Mouse (Mus musculus): ENCODE results near the gene Zfr2. TPM values are rescaled to one million over a fixed set of nuclear protein-coding genes. Genes with fewer than 3 reads are reported as not detected.

Gene Zfr2
- polyA plus RNA-seq (2012; ENCODE audit: low replicate concordance) = 1.6 and 1.7 TPM in 2 replicates

GRCm38 (mm10) chr10:81232580-81233225 lies at the start of gene Zfr2:
Gene Zfr2 (plus strand): TSS chr10:81233155.

DNA sequence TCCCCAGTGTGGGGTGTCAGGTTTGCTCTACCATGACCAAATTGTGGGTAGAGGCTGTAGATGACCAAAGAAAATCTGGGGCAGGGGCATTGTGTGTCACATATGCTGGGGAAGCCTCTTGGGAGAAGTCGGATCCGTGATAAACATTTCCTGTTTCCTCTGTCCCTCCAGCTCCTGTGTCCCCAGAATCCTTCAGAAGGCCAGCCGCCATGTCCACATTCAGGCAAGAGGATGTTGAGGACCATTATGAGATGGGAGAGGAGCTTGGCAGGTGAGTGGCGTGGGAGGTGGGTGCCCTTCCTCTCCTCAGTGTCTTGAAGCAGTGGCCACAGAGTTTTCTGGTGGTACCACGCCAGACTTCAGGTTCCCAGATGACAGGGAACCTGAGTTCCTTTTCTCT lies 49.1 kb upstream of the Zfr2 start, which contains the start of gene 4930442H23Rik:
Gene 4930442H23Rik, minus strand, starts transcription at position 45 of the 400 bp plus-strand sequence.

GRCm38 (mm10) chr10:81201807-81202758 lies 30.9 kb upstream of the Zfr2 start, which contains the start of gene Nmrk2:
Gene Nmrk2 (minus strand): TSS chr10:81202051.

GRCm38 (mm10) chr10:81230438-81231332 lies 2.3 kb upstream of the Zfr2 start, which contains the start of gene Atcay:
Gene Atcay (minus strand): TSS chr10:81230833.

GRCm38 (mm10) chr10:81252424-81253419 lies 19.8 kb downstream of the Zfr2 start, which contains the start of gene Matk:
Gene Matk (plus strand): TSS chr10:81252935.

DNA sequence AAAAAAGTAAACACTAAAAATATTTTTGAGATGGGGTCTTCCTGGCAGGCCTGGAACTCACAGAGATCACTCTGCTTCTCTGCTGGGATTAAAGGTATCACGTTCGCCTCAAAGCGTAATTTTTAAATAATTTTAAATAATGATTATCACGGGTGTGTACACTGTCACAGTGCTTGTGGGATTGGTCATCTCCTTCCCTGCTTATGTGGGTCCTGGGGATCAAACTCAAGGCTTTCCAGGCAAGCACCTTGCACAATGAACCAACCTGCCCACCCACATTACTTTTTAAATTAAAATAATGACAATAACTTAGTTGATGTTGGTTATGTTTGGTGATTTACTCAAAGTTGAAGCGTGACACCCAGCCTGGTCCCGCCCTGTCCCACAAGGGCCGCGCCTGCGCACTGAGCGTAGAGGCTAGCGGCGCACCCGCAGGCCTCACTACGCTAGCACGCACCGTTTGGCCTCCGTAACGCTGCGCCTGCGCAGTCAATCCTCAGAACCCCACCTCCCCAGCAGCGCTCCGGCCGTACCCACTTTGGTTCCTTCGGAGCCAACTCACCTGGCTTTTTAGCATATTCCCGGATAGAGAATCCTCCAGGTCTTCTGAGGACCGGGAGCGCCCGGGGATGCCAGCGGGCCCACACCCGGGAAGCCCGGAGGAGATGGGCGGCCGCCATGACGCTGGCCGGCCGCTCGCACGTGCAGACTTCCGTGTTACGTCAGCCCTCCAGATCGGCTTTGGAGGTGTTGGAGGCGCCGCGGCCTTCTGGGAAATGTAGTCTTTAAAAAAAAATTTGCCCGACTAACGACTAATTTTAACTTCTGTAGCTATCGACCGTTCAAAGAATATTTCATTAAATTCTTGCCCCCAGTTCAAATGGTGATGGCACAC lies 33.5 kb downstream of the Zfr2 start, which contains the start of the genes Mrpl54 and Apba3:
Gene Mrpl54, minus strand, starts transcription at position 724 of the 895 bp plus-strand sequence.
Gene Apba3, plus strand, starts transcription at position 750 of the 895 bp plus-strand sequence.

GRCm38 (mm10) chr10:81291511-81292104 lies 58.7 kb downstream of the Zfr2 start, which contains the start of gene Tjp3:
Gene Tjp3 (minus strand): TSS chr10:81291581.

DNA sequence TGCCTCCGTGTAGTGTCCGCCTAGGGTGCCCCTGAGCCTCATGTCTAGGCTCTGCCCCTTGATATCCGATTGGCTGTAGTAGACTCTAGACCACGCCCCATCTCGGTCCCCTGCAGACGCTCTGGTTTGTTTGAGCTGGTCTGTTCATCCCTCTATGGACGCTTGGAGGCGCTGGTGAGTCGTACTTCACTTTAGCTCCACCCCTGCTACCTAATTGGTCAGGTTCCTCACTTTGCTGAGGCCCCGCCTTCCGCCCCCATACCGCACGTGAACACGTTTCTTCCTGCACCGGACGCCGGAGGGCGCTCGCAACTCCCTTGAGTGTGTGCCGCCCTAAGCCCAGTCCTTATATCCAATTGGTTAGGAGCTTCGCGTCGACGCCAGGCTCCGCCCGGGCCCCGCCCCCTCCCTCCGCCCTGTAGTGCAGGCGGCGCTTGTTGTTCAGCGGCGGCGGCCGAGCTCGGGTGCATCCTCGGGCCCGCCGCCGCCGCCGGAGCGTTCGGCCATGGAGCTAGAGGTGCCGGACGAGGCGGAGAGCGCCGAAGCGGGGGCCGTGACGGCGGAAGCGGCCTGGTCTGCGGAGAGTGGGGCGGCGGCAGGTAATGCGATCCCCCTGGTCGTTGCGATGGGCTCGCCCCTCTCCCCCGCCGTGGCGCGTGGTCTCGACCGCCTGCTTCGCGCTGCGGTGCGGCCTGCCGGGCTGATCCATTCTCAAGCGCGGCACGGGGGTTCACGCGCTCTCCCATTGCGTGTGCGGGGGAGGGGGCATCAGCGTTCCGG lies 59.8 kb downstream of the Zfr2 start, which contains the start of gene Pip5k1c:
Gene Pip5k1c, plus strand, starts transcription at position 410 of the 780 bp plus-strand sequence.

Other genes starting within 250 kb of the Zfr2 start
- gene Gng7, start 218.2 kb upstream of the Zfr2 start, polyA plus RNA-seq (2012; ENCODE audit: low replicate concordance) = 0.27 and 0.35 TPM in 2 replicates
- not detected in 2 replicates for gene Diras1, start 207.5 kb upstream of the Zfr2 start, polyA plus RNA-seq (2012; ENCODE audit: low replicate concordance)
- 13.0 and 21.1 TPM in 2 replicates for gene Slc39a3, start 195.7 kb upstream of the Zfr2 start, polyA plus RNA-seq (2012; ENCODE audit: low replicate concordance)
- 204 and 220 TPM in 2 replicates for gene Sgta, start 173.0 kb upstream of the Zfr2 start, polyA plus RNA-seq (2012; ENCODE audit: low replicate concordance)
- 162 and 193 TPM in 2 replicates for gene Thop1, start 163.1 kb upstream of the Zfr2 start, polyA plus RNA-seq (2012; ENCODE audit: low replicate concordance)
- gene Creb3l3, start 134.3 kb upstream of the Zfr2 start, polyA plus RNA-seq (2012; ENCODE audit: low replicate concordance) = 0.35 TPM in 1 of 2 replicates, not detected in the other
- gene Map2k2, start 127.2 kb upstream of the Zfr2 start, polyA plus RNA-seq (2012; ENCODE audit: low replicate concordance) = 498 and 833 TPM in 2 replicates
- gene Zbtb7a, start 97.9 kb upstream of the Zfr2 start, polyA plus RNA-seq (2012; ENCODE audit: low replicate concordance) = 295 and 321 TPM in 2 replicates
- gene Pias4, start 65.2 kb upstream of the Zfr2 start, polyA plus RNA-seq (2012; ENCODE audit: low replicate concordance) = 90.2 and 186 TPM in 2 replicates
- 344 and 2,489 TPM in 2 replicates for gene Eef2, start 56.5 kb upstream of the Zfr2 start, polyA plus RNA-seq (2012; ENCODE audit: low replicate concordance)
- gene Dapk3, start 50.1 kb upstream of the Zfr2 start, polyA plus RNA-seq (2012; ENCODE audit: low replicate concordance) = 53.3 and 169 TPM in 2 replicates
- not detected in 2 replicates for gene 4930442H23Rik, start 49.3 kb upstream of the Zfr2 start, polyA plus RNA-seq (2012; ENCODE audit: low replicate concordance)
- not detected in 2 replicates for gene Nmrk2, start 31.1 kb upstream of the Zfr2 start, polyA plus RNA-seq (2012; ENCODE audit: low replicate concordance)
- gene Atcay, start 2.3 kb upstream of the Zfr2 start, polyA plus RNA-seq (2012; ENCODE audit: low replicate concordance) = 0.09 and 0.16 TPM in 2 replicates
- gene Matk, start 19.8 kb downstream of the Zfr2 start, polyA plus RNA-seq (2012; ENCODE audit: low replicate concordance) = 4.8 and 18.9 TPM in 2 replicates
- gene Mrpl54, start 33.8 kb downstream of the Zfr2 start, polyA plus RNA-seq (2012; ENCODE audit: low replicate concordance) = 351 and 433 TPM in 2 replicates
- gene Apba3, start 33.8 kb downstream of the Zfr2 start, polyA plus RNA-seq (2012; ENCODE audit: low replicate concordance) = 147 and 155 TPM in 2 replicates
- 2.4 and 5.3 TPM in 2 replicates for gene Tjp3, start 58.4 kb downstream of the Zfr2 start, polyA plus RNA-seq (2012; ENCODE audit: low replicate concordance)
- gene Pip5k1c, start 59.8 kb downstream of the Zfr2 start, polyA plus RNA-seq (2012; ENCODE audit: low replicate concordance) = 189 and 253 TPM in 2 replicates
- 67.6 and 96.5 TPM in 2 replicates for gene Cactin, start 87.9 kb downstream of the Zfr2 start, polyA plus RNA-seq (2012; ENCODE audit: low replicate concordance)
- 3.7 and 8.0 TPM in 2 replicates for gene Tbxa2r, start 95.6 kb downstream of the Zfr2 start, polyA plus RNA-seq (2012; ENCODE audit: low replicate concordance)
- 1.3 and 2.0 TPM in 2 replicates for gene Gipc3, start 110.1 kb downstream of the Zfr2 start, polyA plus RNA-seq (2012; ENCODE audit: low replicate concordance)
- 314 and 739 TPM in 2 replicates for gene Hmg20b, start 117.3 kb downstream of the Zfr2 start, polyA plus RNA-seq (2012; ENCODE audit: low replicate concordance)
- 68.4 and 74.4 TPM in 2 replicates for gene Mfsd12, start 124.3 kb downstream of the Zfr2 start, polyA plus RNA-seq (2012; ENCODE audit: low replicate concordance)
- gene 4930404N11Rik, start 132.7 kb downstream of the Zfr2 start, polyA plus RNA-seq (2012; ENCODE audit: low replicate concordance) = 10.6 and 16.6 TPM in 2 replicates
- 99.5 and 103 TPM in 2 replicates for gene Fzr1, start 145.4 kb downstream of the Zfr2 start, polyA plus RNA-seq (2012; ENCODE audit: low replicate concordance)
- gene Dohh, start 151.3 kb downstream of the Zfr2 start, polyA plus RNA-seq (2012; ENCODE audit: low replicate concordance) = 206 and 254 TPM in 2 replicates
- gene Gm48551, start 151.3 kb downstream of the Zfr2 start, polyA plus RNA-seq (2012; ENCODE audit: low replicate concordance) = 0.33 and 0.42 TPM in 2 replicates
- 3.7 and 10.5 TPM in 2 replicates for gene Gm48552, start 155.8 kb downstream of the Zfr2 start, polyA plus RNA-seq (2012; ENCODE audit: low replicate concordance)
- gene Smim24, start 159.9 kb downstream of the Zfr2 start, polyA plus RNA-seq (2012; ENCODE audit: low replicate concordance) = 0.68 and 2.2 TPM in 2 replicates
- 206 and 375 TPM in 2 replicates for gene Nfic, start 222.5 kb downstream of the Zfr2 start, polyA plus RNA-seq (2012; ENCODE audit: low replicate concordance)
- 0.23 and 0.60 TPM in 2 replicates for gene Celf5, start 249.6 kb downstream of the Zfr2 start, polyA plus RNA-seq (2012; ENCODE audit: low replicate concordance)

Measured in leukemia stem cell, adult 10-12 weeks (primary cell).